Mouse (Mus musculus) liver, adult 2 months (tissue): ENCODE results near the gene Arhgef5.

Experiments used
- CTCF ChIP-seq: fragments of 200-500 bp; IDR thresholded peaks from 2 replicates; pipeline ENCODE4 v1.5.1; 2011; ENCODE audit warnings: low read depth, low read length, control low read depth
- POLR2A ChIP-seq: fragments of 200-500 bp; IDR thresholded peaks from 2 replicates; pipeline ENCODE4 v1.6.1; 2011; ENCODE audit warnings: low read length, control low read depth; ENCODE audit not compliant: insufficient read depth; ENCODE audit errors: extremely low read depth

DNA sequence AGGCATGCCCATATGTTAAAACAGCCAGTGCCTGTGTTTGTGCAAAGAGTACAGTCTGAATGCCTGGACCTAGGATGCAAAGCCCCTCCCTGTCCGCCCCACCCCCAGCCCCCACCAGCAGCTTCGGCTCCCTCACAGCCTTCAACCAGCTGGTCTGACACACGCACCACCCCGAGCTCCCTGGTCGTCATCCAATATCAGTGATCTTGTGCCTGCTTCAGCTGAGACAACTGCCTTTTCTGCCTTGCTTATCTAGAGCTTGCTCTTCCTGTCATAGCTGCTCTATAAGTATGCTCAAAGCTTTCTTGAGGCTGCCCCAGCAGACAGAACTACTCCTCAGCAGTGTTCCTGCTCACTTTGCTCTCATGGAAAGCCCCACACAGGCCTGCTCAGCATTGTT lies 30.5 kb downstream of the Arhgef5 start:
- TF ChIP-seq CTCF = no peak
- TF ChIP-seq POLR2A = no peak
